Mouse (Mus musculus): ENCODE data around the gene Nr2c2. TPM values are rescaled to one million over a fixed set of nuclear protein-coding genes. Genes with fewer than 3 reads are reported as not detected.

Nr2c2 gene
- total RNA-seq, 4 experiments from 2014 or later = 95.4 to 112 (median 101) TPM

- DNase-seq (ENCODE audit: low spot score in 2 of 2) = no peak
These were observed 35.8 kb downstream of the Nr2c2 start for GRCm38 (mm10) chr6:92126861-92127468.

- no peak for DNase-seq (ENCODE audit: low spot score in 2 of 2)
These were observed 40.3 kb downstream of the Nr2c2 start for GRCm38 (mm10) chr6:92131456-92131855.

GRCm38 (mm10) chr6:92132021-92132911 lies 41.1 kb downstream of the Nr2c2 start:
- DNase-seq (ENCODE audit: low spot score in 2 of 2) = no peak

DNA sequence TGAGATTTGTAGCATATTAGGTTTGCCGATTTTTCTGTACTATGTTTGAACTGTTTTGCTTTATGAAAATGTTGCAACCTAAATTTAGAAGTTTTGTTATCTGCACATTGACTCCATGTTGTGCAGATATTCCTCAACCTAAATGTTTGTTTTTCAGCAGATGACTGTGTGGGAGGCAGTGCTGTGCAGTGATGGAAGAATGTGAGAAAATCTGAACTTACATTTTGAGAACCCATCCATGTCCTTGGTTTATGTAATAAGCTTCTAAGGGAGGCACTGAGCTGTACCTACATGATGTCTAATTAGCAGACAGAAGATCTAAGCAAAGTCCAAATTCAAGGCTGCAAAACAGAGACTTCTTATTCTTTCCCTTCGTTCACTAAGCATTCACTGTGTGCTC lies 42.4 kb downstream of the Nr2c2 start:
- no peak for DNase-seq (ENCODE audit: low spot score in 2 of 2)

DNA sequence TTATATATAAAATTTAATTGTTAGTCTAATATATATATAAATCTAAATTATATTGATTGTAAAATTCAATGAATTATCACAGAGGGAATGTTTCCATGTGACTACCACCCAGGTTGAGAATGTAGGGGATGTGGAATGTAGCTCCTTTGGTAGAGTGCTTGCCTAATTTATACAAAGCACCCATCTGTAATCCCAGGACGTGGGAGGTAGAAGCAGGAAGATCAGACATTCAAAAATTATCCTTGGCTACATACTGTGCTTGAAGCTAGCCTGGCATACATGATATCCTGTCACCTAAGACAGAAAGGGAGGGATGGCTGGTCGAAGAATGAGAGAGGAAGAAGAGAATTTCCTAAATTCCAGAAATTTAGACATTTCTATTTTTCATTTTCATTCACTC lies 45.2 kb downstream of the Nr2c2 start:
- DNase-seq (ENCODE audit: low spot score in 2 of 2) = peak in 1 of 2 experiments; percentile 41

- no peak for DNase-seq (ENCODE audit: low spot score in 2 of 2)
These were observed 54.7 kb downstream of the Nr2c2 start for GRCm38 (mm10) chr6:92145881-92146280.

DNA sequence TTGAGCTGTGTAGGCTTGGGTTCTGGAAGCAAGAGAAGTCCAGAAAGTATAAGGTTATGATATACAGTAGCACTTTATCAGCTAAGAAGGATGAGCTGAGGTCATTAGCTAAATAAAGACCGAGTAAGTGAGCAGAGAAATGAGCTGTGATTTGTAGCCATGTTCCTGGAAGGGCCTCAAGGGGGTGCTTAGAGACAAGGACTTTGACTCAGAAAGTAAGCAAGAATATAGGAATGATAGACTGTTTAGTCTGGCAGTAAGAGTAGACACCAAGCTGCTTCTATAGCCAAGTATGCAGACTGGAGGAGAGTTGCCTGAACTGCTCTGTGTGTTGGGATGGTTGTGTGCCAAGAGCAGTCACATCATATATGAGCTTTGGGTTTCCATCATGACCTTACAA lies 62.6 kb downstream of the Nr2c2 start:
- DNase-seq (ENCODE audit: low spot score in 2 of 2) = no peak

DNA sequence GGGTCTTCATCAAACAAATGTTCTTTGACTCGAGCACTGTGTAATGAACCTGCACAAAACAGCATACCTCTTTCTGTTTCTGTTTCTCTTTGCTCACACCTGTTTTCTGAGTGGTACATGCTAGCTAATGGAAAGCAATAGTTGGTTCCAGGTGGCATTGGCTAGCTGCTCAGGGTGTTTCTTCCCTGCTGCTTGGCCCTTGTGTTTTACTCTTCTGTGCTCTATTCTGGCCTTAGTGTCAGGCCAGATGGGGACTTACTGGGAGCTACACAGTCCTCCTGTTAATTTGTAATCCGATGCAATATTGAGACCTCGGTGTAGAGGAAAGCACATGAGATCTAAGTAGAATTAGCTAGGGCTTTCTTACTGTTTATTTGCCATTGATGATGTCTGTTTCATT lies 67.6 kb downstream of the Nr2c2 start:
- DNase-seq (ENCODE audit: low spot score in 2 of 2) = no peak

- DNase-seq (ENCODE audit: low spot score in 2 of 2) = no peak
These were observed 71.5 kb downstream of the Nr2c2 start for GRCm38 (mm10) chr6:92162724-92163123.

DNA sequence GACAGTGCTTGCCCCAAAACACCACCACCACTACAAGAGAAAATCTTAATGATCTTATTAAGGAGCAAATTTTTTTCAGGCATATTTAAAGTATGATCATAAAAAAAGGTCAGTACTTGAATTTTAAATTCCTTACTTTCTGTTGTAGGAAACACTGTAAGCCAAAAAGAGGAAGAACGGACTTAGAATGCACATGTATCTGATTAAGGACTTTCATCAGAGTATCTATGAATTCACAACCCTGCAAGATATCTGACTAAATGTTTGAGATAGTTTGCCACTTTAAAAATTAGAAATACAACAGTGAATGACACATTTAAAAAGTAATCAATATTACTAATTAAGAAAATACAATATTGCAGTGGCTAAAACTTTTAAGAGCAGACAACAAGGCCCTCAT lies 85.3 kb downstream of the Nr2c2 start:
- no peak for DNase-seq (ENCODE audit: low spot score in 2 of 2)

DNA sequence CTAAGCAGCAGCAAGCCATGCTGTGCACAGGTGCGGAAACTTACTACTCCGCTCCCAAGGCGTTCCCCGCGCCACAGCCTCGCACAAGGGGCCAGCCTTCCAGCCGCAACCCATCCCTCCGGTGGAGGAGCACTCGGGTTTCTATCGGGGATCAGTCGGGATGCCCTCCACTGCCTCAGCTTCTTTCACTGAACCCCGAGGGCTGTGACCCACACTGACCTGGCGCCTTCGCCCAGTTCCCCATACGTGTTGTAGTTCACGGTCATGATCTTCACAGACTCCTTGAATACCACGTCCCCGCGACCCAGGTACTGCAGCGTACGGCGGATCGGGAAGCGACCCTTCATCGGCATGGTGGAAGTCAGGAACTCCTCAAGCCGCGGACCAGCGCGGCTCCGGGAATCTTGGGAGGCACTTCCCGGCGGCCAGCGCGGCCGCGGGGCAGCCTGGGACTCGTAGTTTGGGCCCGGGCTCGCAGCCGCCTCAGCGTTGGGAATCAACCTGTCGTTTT lies 92.5 kb downstream of the Nr2c2 start, which contains the start of gene Mrps25:
Mrps25 (minus strand) TSS at position 413 of the 511 bp plus-strand sequence.
- DNase-seq (ENCODE audit: low spot score in 2 of 2) = peak; percentile 52 to 62

GRCm38 (mm10) chr6:92184178-92184577 lies 93.0 kb downstream of the Nr2c2 start:
- no peak for DNase-seq (ENCODE audit: low spot score in 2 of 2)

- DNase-seq (ENCODE audit: low spot score in 2 of 2) = no peak
These were observed 108.2 kb downstream of the Nr2c2 start for GRCm38 (mm10) chr6:92199414-92199813.

DNA sequence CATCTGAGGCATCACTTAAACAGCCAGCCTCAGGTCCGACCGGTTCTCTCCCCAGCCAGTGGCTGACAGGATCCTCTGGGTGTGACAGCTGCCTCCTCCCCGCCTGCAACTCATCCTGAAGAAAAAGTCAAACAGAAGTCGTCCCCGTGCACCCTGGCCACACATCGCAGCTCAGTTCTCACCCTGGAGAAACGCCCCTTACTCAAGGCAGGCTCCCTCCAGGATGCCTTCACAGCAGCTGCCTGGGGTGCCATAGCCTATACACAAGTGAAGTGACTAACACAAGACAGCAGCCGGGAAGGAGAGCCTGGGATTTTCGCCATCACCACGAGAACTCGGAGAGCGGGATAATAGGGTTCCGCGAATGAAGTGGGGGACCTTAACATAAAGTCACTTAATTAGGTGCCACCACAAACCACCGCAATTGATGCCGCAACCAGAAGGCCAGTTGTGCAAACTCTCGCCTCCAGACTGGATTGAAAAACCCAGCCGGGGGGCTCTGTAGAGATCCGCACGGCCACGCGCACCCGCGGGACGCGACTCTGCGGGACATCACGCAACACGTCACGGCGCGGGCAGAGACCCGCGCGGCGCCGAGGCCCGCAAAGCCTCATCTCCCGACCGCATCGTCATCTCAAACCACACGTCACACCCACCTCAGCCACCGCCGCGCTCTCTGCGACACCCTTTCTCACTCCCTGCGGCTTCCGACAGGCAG lies 123.0 kb downstream of the Nr2c2 start:
- DNase-seq (ENCODE audit: low spot score in 2 of 2) = no peak

- peak; percentile 77 to 90 for DNase-seq (ENCODE audit: low spot score in 2 of 2)
These were observed 123.7 kb downstream of the Nr2c2 start, which contains the start of gene Rbsn for GRCm38 (mm10) chr6:92214773-92215449. Gene Rbsn, minus strand, starts transcription at chr6:92214925.

GRCm38 (mm10) chr6:92219445-92219844 lies 128.3 kb downstream of the Nr2c2 start:
- DNase-seq (ENCODE audit: low spot score in 2 of 2) = no peak

DNA sequence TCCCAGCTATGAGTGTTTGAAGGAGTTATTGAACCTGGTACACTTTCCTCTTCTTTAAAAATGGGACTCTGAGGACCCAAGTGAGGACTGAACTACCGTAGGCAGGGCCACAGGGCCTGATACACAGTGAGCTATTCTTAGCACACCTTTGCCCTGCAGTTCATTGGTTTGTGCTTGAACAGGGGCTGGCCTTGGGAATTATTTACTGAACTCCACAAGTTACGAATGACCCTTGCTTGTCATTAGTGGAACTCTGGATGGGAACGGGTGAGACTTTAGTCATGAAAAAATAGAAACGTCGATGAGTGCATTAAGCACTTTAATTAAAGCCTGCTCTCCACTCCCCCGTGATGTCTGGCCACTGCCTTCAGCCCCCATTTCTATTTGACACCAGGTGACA lies 130.4 kb downstream of the Nr2c2 start:
- DNase-seq (ENCODE audit: low spot score in 2 of 2) = no peak

GRCm38 (mm10) chr6:92222021-92222420 lies 130.8 kb downstream of the Nr2c2 start:
- DNase-seq (ENCODE audit: low spot score in 2 of 2) = no peak

All from left cerebral cortex, adult 8-10 months (tissue).